Mouse (Mus musculus) adrenal gland, adult 18-20 months (tissue): ENCODE data around the gene Acot1. TPM values are rescaled to one million over a fixed set of nuclear protein-coding genes. Genes with fewer than 3 reads are reported as not detected.

Source experiments
- DNase-seq, 2 experiments: peaks; one replicate each; pipeline ENCODE4 v3.0.0; 2021 to 2022; ENCODE audit warnings: low spot score in 2 of 2
- long read RNA-seq, 2 experiments: library from polyadenylated mRNA; stranded (forward); transcript quantifications; one replicate each; pipeline ENCODE4 v2.0.0; 2021
- total RNA-seq, 2 experiments: library from RNA; stranded (reverse); gene quantifications; 1 replicate in 1 of 2; 2 replicates in 1 of 2; pipeline ENCODE4 v1.2.3; 2021

The Acot1 gene
- total RNA-seq = 10 to 100 TPM in 1 of 2 experiments, 1 to 10 TPM in 1; 8.5 to 12.6 TPM
- long read RNA-seq, experiment 1, transcript Acot1-201 (3 exons, 2,272 nt) = major isoform, 6 of 6 reads
- long read RNA-seq, experiment 1, partial matches to known transcripts = 0 of 6 reads
- long read RNA-seq, experiment 1, other reads (novel, unspliced or antisense) = 0 of 6 reads
- long read RNA-seq, experiment 2, transcript Acot1-201 (3 exons, 2,272 nt) = major isoform, 21 of 23 reads
- long read RNA-seq, experiment 2, partial matches to known transcripts = 0 of 23 reads
- long read RNA-seq, experiment 2, other reads (novel, unspliced or antisense) = 2 of 23 reads

GRCm38 (mm10) chr12:84009171-84009965, at the start of gene Acot1:
Gene Acot1, plus strand, starts transcription at chr12:84009490.
- DNase-seq = peak; percentile 46 to 49

GRCm38 (mm10) chr12:83965235-83965634, 44.1 kb upstream of the Acot1 start:
- DNase-seq = no peak

GRCm38 (mm10) chr12:83972117-83972516, 37.2 kb upstream of the Acot1 start:
- peak in 1 of 2 experiments; percentile 31 for DNase-seq

GRCm38 (mm10) chr12:83978862-83979261, 30.4 kb upstream of the Acot1 start:
- DNase-seq = no peak

GRCm38 (mm10) chr12:83981615-83982014, 27.7 kb upstream of the Acot1 start:
- no peak for DNase-seq

GRCm38 (mm10) chr12:83984752-83985151, 24.5 kb upstream of the Acot1 start, which contains the start of gene Heatr4:
Gene Heatr4, minus strand, starts transcription at chr12:83984852.
- no peak for DNase-seq

GRCm38 (mm10) chr12:83987242-83987582, 22.1 kb upstream of the Acot1 start:
- no peak for DNase-seq

GRCm38 (mm10) chr12:83987583-83988441, 21.5 kb upstream of the Acot1 start, which contains the start of gene Acot2:
Gene Acot2, plus strand, starts transcription at chr12:83987861.
- DNase-seq = peak; percentile 61 to 68

- DNase-seq = no peak
These were observed 20.8 kb upstream of the Acot1 start for GRCm38 (mm10) chr12:83988483-83988882.

- DNase-seq = no peak
These were observed 19.9 kb upstream of the Acot1 start for GRCm38 (mm10) chr12:83989378-83989777.

GRCm38 (mm10) chr12:83997221-83997620, 12.1 kb upstream of the Acot1 start:
- no peak for DNase-seq

- DNase-seq = no peak
These were observed 10.8 kb upstream of the Acot1 start for GRCm38 (mm10) chr12:83998341-83999107.

- peak; percentile 21 to 44 for DNase-seq
These were observed 10.1 kb upstream of the Acot1 start for GRCm38 (mm10) chr12:83999237-83999636.

GRCm38 (mm10) chr12:84000418-84000817, 8.9 kb upstream of the Acot1 start:
- no peak for DNase-seq

GRCm38 (mm10) chr12:84003866-84004265, 5.4 kb upstream of the Acot1 start:
- DNase-seq = no peak

GRCm38 (mm10) chr12:84008251-84008650, 1.0 kb upstream of the Acot1 start:
- no peak for DNase-seq

GRCm38 (mm10) chr12:84008729-84009128, 561 bp upstream of the Acot1 start:
- DNase-seq = no peak

GRCm38 (mm10) chr12:84010201-84010600, 911 bp downstream of the Acot1 start:
- no peak for DNase-seq

GRCm38 (mm10) chr12:84011251-84012040, 2.2 kb downstream of the Acot1 start:
- DNase-seq = peak; percentile 54 to 57

GRCm38 (mm10) chr12:84013130-84013529, 3.8 kb downstream of the Acot1 start:
- no peak for DNase-seq
